Mouse (Mus musculus) thymus, adult 2 months (tissue): ENCODE results near the gene Rtkn2. TPM values are rescaled to one million over a fixed set of nuclear protein-coding genes. Genes with fewer than 3 reads are reported as not detected.

Experiments used
- DNase-seq: peaks from one replicate; pipeline ENCODE4 v3.0.0; 2021
- H3K27ac ChIP-seq: fragments of 200-500 bp; 2 replicates; pipeline ENCODE4 v1.5.1; 2012; ENCODE audit warnings: low read length, control low read depth; ENCODE audit not compliant: control insufficient read depth, insufficient read depth
- H3K27me3 ChIP-seq: fragments of 200-500 bp; 2 replicates; pipeline ENCODE4 v1.6.1; 2012; ENCODE audit warnings: mild to moderate bottlenecking, low read length, moderate library complexity, mixed read lengths; ENCODE audit not compliant: control insufficient read depth, insufficient read depth
- H3K36me3 ChIP-seq: fragments of 200-500 bp; 2 replicates; pipeline ENCODE4 v1.6.1; 2012; ENCODE audit warnings: mild to moderate bottlenecking, low read length, moderate library complexity; ENCODE audit not compliant: control insufficient read depth, insufficient read depth
- H3K4me1 ChIP-seq: fragments of 200-500 bp; replicated peaks from 2 replicates; pipeline ENCODE4 v1.6.1; 2012; ENCODE audit warnings: low read length; ENCODE audit not compliant: control insufficient read depth, insufficient read depth
- H3K4me3 ChIP-seq: fragments of 200-500 bp; 2 replicates; pipeline ENCODE4 v1.5.1; 2012; ENCODE audit warnings: mild to moderate bottlenecking, low read length, control low read depth, moderate library complexity; ENCODE audit not compliant: control insufficient read depth, insufficient read depth
- CTCF ChIP-seq: fragments of 200-500 bp; IDR thresholded peaks from 2 replicates; pipeline ENCODE4 v1.5.1; 2012; ENCODE audit warnings: mild to moderate bottlenecking, control low read depth, low read length, moderate library complexity, borderline replicate concordance; ENCODE audit not compliant: control insufficient read depth, poor library complexity, insufficient read depth; ENCODE audit errors: extremely low read depth
- POLR2A ChIP-seq: fragments of 200-500 bp; IDR thresholded peaks from 2 replicates; pipeline ENCODE4 v1.6.1; 2012; ENCODE audit warnings: mild to moderate bottlenecking, low read length, control low read depth, moderate library complexity; ENCODE audit not compliant: control insufficient read depth, poor library complexity, insufficient read depth; ENCODE audit errors: extremely low read depth
- WGBS: fragments of 180-500 bp; shearing (Covaris S2); methylation state at CpG from one replicate; pipeline ENCODE4 v1.1.7; 2018; 5-methylcytosine and 5-hydroxymethylcytosine counted together
- polyA plus RNA-seq: library from polyadenylated mRNA; depleted of rRNA; stranded (reverse); fragments of >200 nt; gene quantifications from 2 replicates; pipeline ENCODE4 v1.2.3, GENCODE M21; 2012

Rtkn2 gene
- polyA plus RNA-seq, 1 experiment = 4.2 TPM

GRCm38 (mm10) chr10:67966102-67966501 is 13.3 kb upstream of the Rtkn2 start:
- 7% methylated on average over 6 of the region's 6 CpGs for WGBS
- DNase-seq = no peak
- Histone ChIP-seq H3K4me3 (no peak overlapping the region), H3K4me1 (peaks cover 13% of the 10 kb centered on the region), H3K27ac (no peak overlapping the region), H3K36me3 (no peaks in the 10 kb centered on the region), H3K27me3 (no peaks in the 10 kb centered on the region)
- TF ChIP-seq POLR2A (no peak), CTCF (no peak)

GRCm38 (mm10) chr10:67966983-67967382 is 12.4 kb upstream of the Rtkn2 start:
- DNase-seq = no peak
- Histone ChIP-seq H3K4me1 (peaks cover 13% of the 10 kb centered on the region), H3K27ac (no peak overlapping the region), H3K36me3 (no peaks in the 10 kb centered on the region), H3K27me3 (no peaks in the 10 kb centered on the region), H3K4me3 (no peak overlapping the region)
- WGBS = 92% methylated on average over 2 of the region's 2 CpGs
- TF ChIP-seq POLR2A (no peak), CTCF (no peak)

DNA sequence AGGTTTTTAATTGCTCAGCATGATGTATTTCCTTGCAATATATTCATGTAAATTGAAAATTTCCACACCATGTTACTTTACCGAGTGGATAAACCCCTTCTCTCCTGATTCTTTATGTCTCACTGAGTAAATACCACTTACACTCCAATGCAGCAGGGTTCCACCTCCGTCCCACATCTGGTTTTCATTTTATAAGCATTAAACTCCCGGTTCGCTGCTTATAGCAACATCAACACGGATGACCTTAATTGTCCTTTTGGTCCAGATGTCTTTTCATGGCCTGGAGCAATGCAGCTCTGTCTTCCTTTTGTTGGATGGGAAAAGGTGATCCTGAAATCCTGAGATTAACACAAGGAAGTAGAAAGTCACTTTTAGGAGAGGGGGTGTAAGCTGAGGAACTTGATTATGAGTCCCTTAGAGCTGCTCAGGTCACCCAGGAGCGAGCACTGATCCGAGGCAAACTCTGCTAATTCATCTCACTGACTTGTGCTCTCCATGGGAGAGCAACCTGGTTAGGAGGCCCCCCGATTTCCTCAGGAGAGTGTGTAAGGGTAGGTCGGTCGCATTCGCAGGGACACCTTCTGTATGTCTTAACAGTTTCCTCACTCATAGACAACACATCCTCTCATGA is 8.1 kb upstream of the Rtkn2 start:
- peaks cover 2% of the 10 kb centered on the region for H3K4me1 ChIP-seq
- H3K4me3 ChIP-seq = no peak overlapping the region
- TF ChIP-seq POLR2A (no peak), CTCF (no peak)
- no peak for DNase-seq
- H3K27me3 ChIP-seq = no peaks in the 10 kb centered on the region
- H3K27ac ChIP-seq = no peak overlapping the region
- WGBS = 93% methylated on average over 11 of the region's 11 CpGs
- H3K36me3 ChIP-seq = no peaks in the 10 kb centered on the region

DNA sequence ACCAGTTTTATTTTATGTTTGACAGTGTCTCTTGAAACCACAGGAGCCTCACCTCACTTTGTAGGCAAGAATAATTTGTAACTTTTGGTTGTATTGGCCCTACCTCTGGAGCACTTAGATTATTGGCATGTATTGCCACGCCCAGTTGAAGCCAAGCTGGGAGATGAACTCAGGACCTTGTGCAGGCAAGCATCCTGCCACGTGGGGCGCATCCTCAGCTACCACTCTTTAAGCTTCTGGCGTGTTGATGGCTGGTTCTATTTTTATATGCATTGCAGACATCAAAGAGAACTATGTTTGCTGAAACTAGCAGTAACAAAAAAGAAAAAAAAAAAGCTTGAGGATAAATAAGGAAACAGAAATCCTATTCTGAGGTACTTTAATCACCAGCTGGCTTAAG is 2.1 kb upstream of the Rtkn2 start:
- WGBS = 36% methylated on average over 4 of the region's 4 CpGs
- no peaks in the 10 kb centered on the region for H3K27me3 ChIP-seq
- TF ChIP-seq POLR2A (no peak), CTCF (no peak)
- H3K4me1 ChIP-seq = peaks cover 13% of the 10 kb centered on the region
- H3K27ac ChIP-seq = no peak overlapping the region
- H3K36me3 ChIP-seq = no peaks in the 10 kb centered on the region
- no peak overlapping the region for H3K4me3 ChIP-seq
- DNase-seq = peak; percentile 47

- no peak overlapping the region for H3K4me3 ChIP-seq
- WGBS = 97% methylated on average over 8 of the region's 8 CpGs
- 0 out of 2 replicates have a peak, but pooled peaks cover 4% of the 10 kb centered on the region for H3K36me3 ChIP-seq
These were observed 4.4 kb downstream of the Rtkn2 start for GRCm38 (mm10) chr10:67983776-67984175.

DNA sequence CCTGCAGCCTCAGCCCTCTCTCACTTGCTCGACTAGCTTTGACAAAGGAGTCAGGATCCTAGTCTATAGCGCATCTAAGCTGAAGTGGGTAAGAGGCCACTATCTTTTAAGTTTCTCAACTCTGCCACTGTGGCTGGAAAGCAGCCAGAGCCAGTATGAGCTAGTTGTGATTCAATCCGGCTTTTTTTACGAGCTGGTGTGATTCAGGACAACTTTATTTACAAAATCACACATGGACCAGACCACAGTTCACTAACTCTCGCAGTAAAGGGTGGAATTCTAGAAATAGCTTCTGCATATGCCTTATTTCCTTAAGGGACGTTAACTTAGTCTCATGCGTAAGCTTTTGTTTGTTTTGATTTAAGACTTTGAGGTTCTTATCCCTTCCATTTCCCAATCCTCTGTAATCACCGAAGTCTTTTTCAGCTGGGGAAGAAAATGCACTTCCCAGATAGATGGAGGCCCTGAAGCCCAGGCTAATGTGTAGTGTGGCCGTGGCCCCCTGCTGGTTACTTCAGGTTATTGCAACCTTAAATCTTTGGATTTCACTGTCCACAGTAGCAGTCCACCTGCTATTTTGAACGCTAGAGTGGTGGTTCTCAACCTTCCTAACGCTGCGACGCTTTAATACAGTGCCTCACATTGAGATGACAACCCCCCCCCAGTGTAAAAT is 5.0 kb downstream of the Rtkn2 start:
- Histone ChIP-seq H3K4me1 (peaks cover 8% of the 10 kb centered on the region), H3K36me3 (0 out of 2 replicates have a peak, but pooled peaks cover 4% of the 10 kb centered on the region), H3K4me3 (no peak overlapping the region), H3K27me3 (no peaks in the 10 kb centered on the region), H3K27ac (no peak overlapping the region)
- TF ChIP-seq POLR2A = no peak
- no peak for TF ChIP-seq CTCF
- 47% methylated on average over 13 of the region's 13 CpGs for WGBS
- peak; percentile 43 for DNase-seq

More at GRCm38 (mm10) chr10:67983776-67984175, 4.4 kb downstream of the Rtkn2 start:
- Histone ChIP-seq H3K4me1 (peaks cover 10% of the 10 kb centered on the region), H3K27me3 (no peaks in the 10 kb centered on the region), H3K27ac (no peak overlapping the region)
- no peak for DNase-seq
- TF ChIP-seq POLR2A = no peak
- TF ChIP-seq CTCF = no peak

DNA sequence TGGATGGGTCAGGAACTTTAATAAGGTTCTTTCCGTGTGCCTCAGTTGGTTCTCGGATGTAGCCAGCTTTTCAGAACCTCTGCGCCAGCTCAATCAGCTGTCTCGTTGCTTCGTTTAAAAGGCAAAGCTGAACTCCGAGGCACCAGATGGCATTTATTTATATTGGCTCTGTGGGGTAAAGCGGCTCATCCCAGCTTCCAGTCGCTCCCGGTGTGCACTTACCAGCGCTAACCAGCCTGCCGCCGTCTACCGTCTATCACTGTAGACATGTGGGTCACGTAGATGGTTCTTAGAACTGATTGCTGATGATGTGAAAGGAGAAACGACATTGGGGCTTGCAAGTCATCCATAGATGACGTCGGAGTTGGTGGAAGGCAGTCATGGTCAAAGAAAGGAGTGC is 5.7 kb downstream of the Rtkn2 start:
- no peak overlapping the region for H3K4me3 ChIP-seq
- H3K4me1 ChIP-seq = peaks cover 4% of the 10 kb centered on the region
- TF ChIP-seq CTCF (no peak), POLR2A (no peak)
- no peaks in the 10 kb centered on the region for H3K27me3 ChIP-seq
- no peak overlapping the region for H3K27ac ChIP-seq
- H3K36me3 ChIP-seq = 0 out of 2 replicates have a peak, but pooled peaks cover 4% of the 10 kb centered on the region
- DNase-seq = no peak
- 95% methylated on average over 17 of the region's 17 CpGs for WGBS
